Mouse (Mus musculus): ENCODE results near the gene Dnph1. TPM values are rescaled to one million over a fixed set of nuclear protein-coding genes. Genes with fewer than 3 reads are reported as not detected.

Gene Dnph1
- not detected for polyA plus RNA-seq (2017; shearing (Covaris generic))

GRCm38 (mm10) chr17:46496623-46497434, at the start of gene Dnph1:
TSS of gene Dnph1 (plus strand) at chr17:46496711.

GRCm38 (mm10) chr17:46487431-46487830, 9.1 kb upstream of the Dnph1 start, which contains the start of gene Ttbk1:
TSS of gene Ttbk1 (minus strand) at chr17:46487675.

GRCm38 (mm10) chr17:46545813-46546564, 49.5 kb downstream of the Dnph1 start, which contains the start of gene Cul9:
TSS of gene Cul9 (minus strand) at chr17:46546388.

Other genes starting within 250 kb of the Dnph1 start
- 54.6 TPM for gene Polr1c, start 248.7 kb upstream of the Dnph1 start, polyA plus RNA-seq (2017; shearing (Covaris generic))
- gene Yipf3, start 248.6 kb upstream of the Dnph1 start, polyA plus RNA-seq (2017; shearing (Covaris generic)): 174 TPM
- 0.21 TPM for gene Lrrc73, start 243.2 kb upstream of the Dnph1 start, polyA plus RNA-seq (2017; shearing (Covaris generic))
- 38.5 TPM for gene Tjap1, start 213.7 kb upstream of the Dnph1 start, polyA plus RNA-seq (2017; shearing (Covaris generic))
- gene Dlk2, start 199.3 kb upstream of the Dnph1 start, polyA plus RNA-seq (2017; shearing (Covaris generic)): not detected
- 5.6 TPM for gene Abcc10, start 168.4 kb upstream of the Dnph1 start, polyA plus RNA-seq (2017; shearing (Covaris generic))
- 10.7 TPM for gene Zfp318, start 113.0 kb upstream of the Dnph1 start, polyA plus RNA-seq (2017; shearing (Covaris generic))
- not detected for gene Crip3, start 67.8 kb upstream of the Dnph1 start, polyA plus RNA-seq (2017; shearing (Covaris generic))
- gene Slc22a7, start 58.3 kb upstream of the Dnph1 start, polyA plus RNA-seq (2017; shearing (Covaris generic)): not detected
- gene Ttbk1, start 9.0 kb upstream of the Dnph1 start, polyA plus RNA-seq (2017; shearing (Covaris generic)): not detected
- gene Cul9, start 49.7 kb downstream of the Dnph1 start, polyA plus RNA-seq (2017; shearing (Covaris generic)): 9.0 TPM
- 33.1 TPM for gene Srf, start 59.5 kb downstream of the Dnph1 start, polyA plus RNA-seq (2017; shearing (Covaris generic))
- gene Ptk7, start 132.8 kb downstream of the Dnph1 start, polyA plus RNA-seq (2017; shearing (Covaris generic)): not detected
- 21.3 TPM for gene Klc4, start 149.3 kb downstream of the Dnph1 start, polyA plus RNA-seq (2017; shearing (Covaris generic))
- 44.7 TPM for gene Mrpl2, start 149.5 kb downstream of the Dnph1 start, polyA plus RNA-seq (2017; shearing (Covaris generic))
- gene Cul7, start 153.6 kb downstream of the Dnph1 start, polyA plus RNA-seq (2017; shearing (Covaris generic)): 4.3 TPM
- 39.7 TPM for gene Rrp36, start 177.6 kb downstream of the Dnph1 start, polyA plus RNA-seq (2017; shearing (Covaris generic))
- 64.7 TPM for gene Mea1, start 182.1 kb downstream of the Dnph1 start, polyA plus RNA-seq (2017; shearing (Covaris generic))
- 105 TPM for gene Klhdc3, start 184.2 kb downstream of the Dnph1 start, polyA plus RNA-seq (2017; shearing (Covaris generic))
- 65.1 TPM for gene Ppp2r5d, start 208.4 kb downstream of the Dnph1 start, polyA plus RNA-seq (2017; shearing (Covaris generic))
- 33.2 TPM for gene Pex6, start 214.8 kb downstream of the Dnph1 start, polyA plus RNA-seq (2017; shearing (Covaris generic))
- gene Gnmt, start 232.5 kb downstream of the Dnph1 start, polyA plus RNA-seq (2017; shearing (Covaris generic)): 0.66 TPM